Mouse (Mus musculus): ENCODE data around the gene Gm15737. TPM values are rescaled to one million over a fixed set of nuclear protein-coding genes. Genes with fewer than 3 reads are reported as not detected.
A peak's percentile ranks its signal among the peaks of the same experiment; 100 is the strongest.

Gene Gm15737
- polyA plus RNA-seq, 1 experiment: not detected

DNA sequence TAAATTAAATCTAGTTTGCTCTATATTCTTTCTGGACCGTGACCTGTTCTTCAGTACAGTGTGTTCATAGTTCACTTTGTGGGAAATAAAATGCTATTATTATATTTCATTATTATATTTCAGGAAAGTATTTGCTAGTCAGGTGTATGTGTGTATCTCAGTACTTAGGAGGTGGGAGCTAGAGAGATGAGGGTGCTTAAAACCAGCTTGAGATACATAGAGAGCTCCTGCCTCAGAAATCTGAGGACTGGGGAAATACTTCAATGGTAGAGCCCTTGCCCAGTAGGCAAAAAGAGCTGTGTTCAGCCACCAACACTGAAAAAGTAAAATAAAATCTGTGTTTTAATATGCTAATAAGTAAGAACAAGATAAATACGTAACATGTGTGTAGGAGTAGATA is 6.2 kb downstream of the Gm15737 start:
- TF ChIP-seq POLR2A (IDR thresholded peaks at IDR 0.05; ENCODE audit: borderline replicate concordance, extremely low read depth, insufficient read depth, insufficient read length, poor library complexity, severe bottlenecking) (no peak), CTCF (IDR thresholded peaks at IDR 0.05; ENCODE audit: borderline replicate concordance, extremely low read depth, insufficient read depth, insufficient read length) (no peak)
- no peak for DNase-seq (ENCODE audit: low read depth)

DNA sequence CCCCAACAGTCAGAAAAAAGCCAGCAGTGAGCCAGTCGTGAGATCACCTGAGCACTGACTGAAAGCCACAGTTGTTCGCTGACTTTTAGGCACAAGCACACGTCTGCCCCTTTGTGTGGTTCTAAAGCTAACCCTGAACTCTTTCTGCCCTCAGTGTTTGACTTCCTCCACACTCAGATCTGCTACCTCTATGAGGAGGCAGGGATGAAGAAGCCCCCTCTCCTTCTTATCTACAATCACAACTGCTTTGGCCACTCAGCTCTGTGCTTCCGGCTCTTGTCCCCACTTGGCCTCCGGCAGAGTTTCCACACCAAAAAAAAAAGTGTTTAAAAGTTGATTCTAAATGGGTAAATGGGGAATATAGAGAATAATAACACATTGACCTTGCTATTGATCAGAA is 7.0 kb downstream of the Gm15737 start:
- DNase-seq (ENCODE audit: low read depth): no peak
- TF ChIP-seq POLR2A (IDR thresholded peaks at IDR 0.05; ENCODE audit: borderline replicate concordance, extremely low read depth, insufficient read depth, insufficient read length, poor library complexity, severe bottlenecking) (no peak), CTCF (IDR thresholded peaks at IDR 0.05; ENCODE audit: borderline replicate concordance, extremely low read depth, insufficient read depth, insufficient read length) (no peak)

DNA sequence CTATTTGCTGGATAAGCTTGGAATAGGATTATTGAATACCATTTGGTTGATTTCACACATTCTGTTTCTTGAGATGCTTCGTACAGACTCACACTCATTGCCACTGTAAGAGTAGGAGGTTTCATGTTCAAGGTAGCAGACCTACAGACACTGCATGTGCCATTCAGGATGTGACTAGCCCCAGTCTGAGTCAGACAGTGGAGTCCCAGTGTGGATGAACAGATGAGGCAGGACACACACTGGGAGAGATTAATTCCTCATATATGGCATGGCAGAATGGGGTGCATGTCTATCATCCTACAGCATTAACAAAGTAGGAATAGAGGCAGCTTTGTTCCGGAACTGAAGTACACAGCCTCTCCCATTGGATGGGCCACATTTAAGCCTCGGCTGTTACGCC is 8.1 kb downstream of the Gm15737 start:
- DNase-seq (ENCODE audit: low read depth): no peak
- TF ChIP-seq POLR2A (IDR thresholded peaks at IDR 0.05; ENCODE audit: borderline replicate concordance, extremely low read depth, insufficient read depth, insufficient read length, poor library complexity, severe bottlenecking): no peak
- no peak for TF ChIP-seq CTCF (IDR thresholded peaks at IDR 0.05; ENCODE audit: borderline replicate concordance, extremely low read depth, insufficient read depth, insufficient read length)

DNA sequence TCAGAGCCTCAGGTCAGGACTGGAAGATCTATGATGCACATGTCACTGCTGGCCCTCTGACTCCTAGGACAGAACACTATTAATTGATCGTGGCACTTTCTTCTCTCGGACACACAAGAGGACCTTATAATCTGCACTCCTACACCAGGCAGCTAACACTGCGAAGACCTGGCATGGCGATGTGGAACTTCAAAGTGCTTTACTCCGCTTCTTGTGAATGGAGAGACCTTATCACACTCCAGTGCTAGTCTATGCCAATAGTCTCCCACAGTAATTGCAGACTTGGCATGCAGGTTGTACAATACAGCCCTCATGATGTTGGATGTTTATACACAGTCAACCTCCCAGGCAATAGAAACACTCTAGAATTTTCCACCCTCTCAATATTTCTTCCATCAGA is 9.6 kb downstream of the Gm15737 start:
- DNase-seq (ENCODE audit: low read depth): no peak
- no peak for TF ChIP-seq CTCF (IDR thresholded peaks at IDR 0.05; ENCODE audit: borderline replicate concordance, extremely low read depth, insufficient read depth, insufficient read length)
- no peak for TF ChIP-seq POLR2A (IDR thresholded peaks at IDR 0.05; ENCODE audit: borderline replicate concordance, extremely low read depth, insufficient read depth, insufficient read length, poor library complexity, severe bottlenecking)

DNA sequence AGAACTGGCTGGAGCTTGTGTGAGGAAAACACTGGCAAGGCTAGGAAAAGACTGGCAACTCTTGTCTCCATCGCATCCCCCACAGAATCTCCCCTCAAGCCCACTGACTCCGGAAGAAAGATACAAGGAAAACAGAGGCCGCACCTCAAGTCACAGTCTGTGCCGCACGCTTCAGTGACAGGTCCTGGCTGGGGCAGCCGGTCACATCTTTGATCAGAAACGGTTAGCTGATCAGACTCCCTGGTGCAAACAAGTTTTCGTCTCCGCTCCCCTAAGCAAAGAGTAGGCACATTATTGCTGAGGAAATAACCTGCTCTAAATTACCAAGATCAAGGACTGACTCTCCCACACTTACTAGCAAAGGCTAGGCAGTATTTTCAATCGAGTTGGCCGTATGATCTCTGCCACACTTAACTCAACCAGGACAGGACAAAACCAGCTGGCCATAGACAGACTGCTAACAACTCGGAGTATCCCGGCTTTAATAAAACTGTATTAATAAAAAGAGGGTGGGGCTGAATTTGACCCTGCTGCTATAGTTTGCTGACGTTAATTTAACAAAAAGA is 10.6 kb downstream of the Gm15737 start:
- DNase-seq (ENCODE audit: low read depth): no peak
- TF ChIP-seq POLR2A (IDR thresholded peaks at IDR 0.05; ENCODE audit: borderline replicate concordance, extremely low read depth, insufficient read depth, insufficient read length, poor library complexity, severe bottlenecking) (no peak), CTCF (IDR thresholded peaks at IDR 0.05; ENCODE audit: borderline replicate concordance, extremely low read depth, insufficient read depth, insufficient read length) (no peak)

DNA sequence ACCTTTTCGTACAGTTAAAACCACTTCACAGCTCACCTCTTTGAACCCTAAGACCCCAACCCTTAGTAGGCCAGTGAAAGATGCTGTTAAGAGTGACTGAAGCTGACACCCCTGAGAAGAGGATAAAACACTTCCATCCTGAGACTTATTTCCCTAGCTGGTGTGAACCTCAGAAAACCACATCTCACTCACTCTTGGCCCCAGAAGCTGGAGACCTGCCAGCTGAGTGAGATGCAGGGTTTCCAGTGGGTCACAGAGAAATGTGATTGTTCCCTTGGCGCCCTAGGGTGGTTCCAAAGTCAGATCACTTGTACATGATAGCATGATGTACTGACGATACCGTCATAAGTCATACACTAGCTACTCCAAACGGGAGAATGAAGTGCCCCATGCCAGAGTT is 13.3 kb downstream of the Gm15737 start:
- TF ChIP-seq POLR2A (IDR thresholded peaks at IDR 0.05; ENCODE audit: borderline replicate concordance, extremely low read depth, insufficient read depth, insufficient read length, poor library complexity, severe bottlenecking) (no peak), CTCF (IDR thresholded peaks at IDR 0.05; ENCODE audit: borderline replicate concordance, extremely low read depth, insufficient read depth, insufficient read length) (no peak)

DNA sequence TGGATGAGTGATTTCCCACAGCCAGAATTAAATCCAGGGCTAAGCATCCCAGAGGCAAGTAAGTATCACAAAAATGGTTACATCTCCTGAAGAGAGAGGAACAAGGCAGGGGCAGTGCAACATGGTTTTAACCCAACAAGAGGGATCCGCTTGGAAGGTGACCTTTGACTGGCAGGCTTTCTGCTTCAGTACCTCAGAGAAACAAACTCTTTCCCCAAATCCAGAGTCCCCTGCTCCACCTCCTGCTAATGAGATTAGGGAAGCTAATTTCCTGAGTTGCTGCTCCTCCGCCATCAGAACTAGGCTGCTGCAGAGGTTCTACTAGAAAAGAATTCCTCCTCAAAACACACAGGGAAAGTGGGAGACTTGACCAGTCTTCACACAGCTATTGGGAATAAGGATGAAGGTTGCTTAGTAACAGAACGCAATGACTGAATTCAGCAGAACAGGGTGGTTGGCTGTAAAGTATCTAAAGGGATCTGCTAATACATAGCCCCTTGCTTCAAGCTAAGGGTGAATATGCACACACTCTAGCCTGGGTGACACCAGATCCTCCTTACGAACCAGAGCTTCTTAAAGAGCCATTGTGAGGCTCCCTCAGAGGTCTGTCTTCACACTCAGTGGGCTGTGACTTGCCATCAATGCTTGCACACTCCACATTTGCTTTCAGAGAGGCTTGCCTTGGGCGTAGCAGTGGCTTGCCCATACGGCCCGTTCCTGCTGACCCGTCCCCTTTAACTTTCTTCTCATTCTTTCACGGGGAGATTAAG is 14.2 kb downstream of the Gm15737 start:
- DNase-seq (ENCODE audit: low read depth): peak; percentile 31
- no peak for TF ChIP-seq POLR2A (IDR thresholded peaks at IDR 0.05; ENCODE audit: borderline replicate concordance, extremely low read depth, insufficient read depth, insufficient read length, poor library complexity, severe bottlenecking)
- no peak for TF ChIP-seq CTCF (IDR thresholded peaks at IDR 0.05; ENCODE audit: borderline replicate concordance, extremely low read depth, insufficient read depth, insufficient read length)

More for the DNA sequence above, 13.3 kb downstream of the Gm15737 start:
- DNase-seq (ENCODE audit: low read depth): no peak

DNA sequence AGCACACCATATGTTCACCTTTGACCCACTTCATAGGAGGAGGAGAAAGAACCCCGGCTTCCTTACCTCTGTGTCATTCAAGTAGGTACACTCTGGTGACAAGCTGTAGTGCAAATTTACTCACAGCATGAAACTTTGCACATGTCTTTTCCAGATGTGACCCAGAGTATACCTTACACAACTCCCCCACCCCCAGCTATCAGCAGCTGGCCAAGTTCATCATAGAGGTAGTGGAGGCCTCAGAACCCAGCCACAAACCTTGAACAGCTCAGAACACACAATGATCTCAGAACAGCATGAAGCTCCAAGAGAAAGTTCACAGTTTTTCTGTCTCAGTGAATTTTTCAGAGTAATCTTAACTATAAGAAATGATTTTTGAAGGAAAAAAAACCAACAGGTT is 22.4 kb downstream of the Gm15737 start:
- TF ChIP-seq CTCF (IDR thresholded peaks at IDR 0.05; ENCODE audit: borderline replicate concordance, extremely low read depth, insufficient read depth, insufficient read length): no peak
- TF ChIP-seq POLR2A (IDR thresholded peaks at IDR 0.05; ENCODE audit: borderline replicate concordance, extremely low read depth, insufficient read depth, insufficient read length, poor library complexity, severe bottlenecking): no peak
- DNase-seq (ENCODE audit: low read depth): no peak

DNA sequence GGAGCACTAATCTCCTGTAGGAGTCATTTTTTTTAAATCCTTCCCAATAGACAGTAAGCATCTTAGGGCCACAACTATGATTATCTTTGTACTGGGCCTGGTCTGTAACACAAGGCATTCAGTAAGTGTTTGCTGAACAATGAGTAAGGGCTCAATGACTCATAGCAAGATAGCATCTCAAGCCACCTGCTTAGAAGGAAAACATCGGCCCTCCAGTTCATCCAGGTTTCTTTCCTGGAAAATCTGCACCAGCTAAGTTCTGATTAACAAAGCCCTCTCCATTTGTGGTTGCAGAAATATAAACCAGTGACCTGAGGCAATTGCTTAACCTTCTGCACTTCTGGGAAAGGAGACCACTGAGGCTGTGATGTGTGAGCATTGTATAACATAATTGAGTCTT is 34.9 kb downstream of the Gm15737 start:
- TF ChIP-seq CTCF (IDR thresholded peaks at IDR 0.05; ENCODE audit: borderline replicate concordance, extremely low read depth, insufficient read depth, insufficient read length) (no peak), POLR2A (IDR thresholded peaks at IDR 0.05; ENCODE audit: borderline replicate concordance, extremely low read depth, insufficient read depth, insufficient read length, poor library complexity, severe bottlenecking) (no peak)

DNA sequence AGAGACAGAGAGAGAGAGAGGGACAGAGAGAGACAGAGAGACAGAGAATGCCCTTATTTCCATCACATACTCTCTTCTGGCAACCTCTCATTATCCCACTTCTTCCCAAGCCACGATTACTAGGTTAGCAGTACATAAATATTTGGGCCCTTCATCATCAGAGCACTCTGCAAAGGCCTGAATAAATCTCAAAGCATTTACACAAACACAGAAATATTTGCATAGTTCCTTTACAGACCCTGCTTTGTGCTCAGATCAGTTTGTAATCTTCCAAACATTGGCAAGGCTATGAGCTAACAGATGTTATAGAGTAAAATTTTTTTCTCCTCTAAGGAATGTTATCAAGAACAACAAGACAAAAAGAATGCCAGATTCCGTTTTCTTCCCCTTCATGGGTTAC is 35.3 kb downstream of the Gm15737 start:
- TF ChIP-seq POLR2A (IDR thresholded peaks at IDR 0.05; ENCODE audit: borderline replicate concordance, extremely low read depth, insufficient read depth, insufficient read length, poor library complexity, severe bottlenecking) (no peak), CTCF (IDR thresholded peaks at IDR 0.05; ENCODE audit: borderline replicate concordance, extremely low read depth, insufficient read depth, insufficient read length) (no peak)
- no peak for DNase-seq (ENCODE audit: low read depth)

More for the DNA sequence above, 34.9 kb downstream of the Gm15737 start:
- no peak for DNase-seq (ENCODE audit: low read depth)

DNA sequence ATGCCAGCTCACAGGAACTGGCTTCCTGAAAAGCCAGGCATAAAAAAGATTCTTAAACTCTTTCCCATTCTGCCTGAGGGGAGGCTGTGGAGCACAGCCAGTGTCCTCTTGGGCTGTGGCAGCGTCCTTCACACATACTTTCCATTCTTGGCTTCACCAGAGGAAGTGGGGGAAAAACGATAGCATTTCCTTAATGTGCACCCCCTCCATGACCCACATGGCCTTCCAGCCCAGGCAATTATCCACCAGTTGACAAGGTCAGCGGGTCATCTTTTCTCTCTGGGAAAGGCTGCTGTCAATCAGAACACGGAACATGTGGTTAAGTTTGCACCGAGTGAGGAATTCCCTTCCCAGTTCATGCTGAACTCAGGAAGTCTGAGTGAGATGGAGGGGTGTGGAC is 36.8 kb downstream of the Gm15737 start:
- TF ChIP-seq POLR2A (IDR thresholded peaks at IDR 0.05; ENCODE audit: borderline replicate concordance, extremely low read depth, insufficient read depth, insufficient read length, poor library complexity, severe bottlenecking): no peak
- no peak for TF ChIP-seq CTCF (IDR thresholded peaks at IDR 0.05; ENCODE audit: borderline replicate concordance, extremely low read depth, insufficient read depth, insufficient read length)
- no peak for DNase-seq (ENCODE audit: low read depth)

DNA sequence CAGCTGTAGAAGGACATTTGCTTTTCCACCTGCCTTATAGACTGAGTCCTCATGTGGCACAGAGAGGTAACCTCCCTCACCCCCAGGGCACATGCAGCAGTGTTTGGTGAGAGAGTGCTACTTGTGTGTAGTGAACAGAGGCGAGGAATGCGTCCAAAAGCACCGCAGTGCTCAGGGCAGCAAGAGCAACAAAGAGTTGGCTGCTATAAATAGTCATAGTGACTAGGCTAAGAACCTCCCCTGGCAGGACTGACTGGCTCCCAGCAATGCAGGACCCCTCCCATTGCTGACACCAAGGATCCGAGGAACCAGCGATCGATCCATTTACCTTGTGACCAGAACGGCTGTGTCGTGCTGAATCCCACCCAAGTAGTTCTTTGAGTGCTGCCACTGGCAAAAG is 40.2 kb downstream of the Gm15737 start:
- TF ChIP-seq CTCF (IDR thresholded peaks at IDR 0.05; ENCODE audit: borderline replicate concordance, extremely low read depth, insufficient read depth, insufficient read length) (no peak), POLR2A (IDR thresholded peaks at IDR 0.05; ENCODE audit: borderline replicate concordance, extremely low read depth, insufficient read depth, insufficient read length, poor library complexity, severe bottlenecking) (no peak)
- DNase-seq (ENCODE audit: low read depth): no peak
